Mouse (Mus musculus) hematopoietic stem cell, adult 5-6 weeks (primary cell): ENCODE results near the gene Csrnp2. TPM values are rescaled to one million over a fixed set of nuclear protein-coding genes. Genes with fewer than 3 reads are reported as not detected.

ENCODE experiments used
- ATAC-seq, 2 experiments: fragments of 125-278 bp in 1 of 2; replicated peaks in 1 of 2; 2 replicates each; pipeline ENCODE4 v1.8.0; 2016 to 2017; ENCODE audit warnings: inconsistent platforms in 2 of 2, mild to moderate bottlenecking in 2 of 2, moderate number of reproducible peaks in 2 of 2, low read depth in 1 of 2, moderate TSS enrichment in 1 of 2; ENCODE audit not compliant: low FRiP score in 2 of 2, poor library complexity in 2 of 2, severe bottlenecking in 2 of 2, insufficient read depth in 1 of 2, low TSS enrichment in 1 of 2
- total RNA-seq: library from RNA; stranded (forward); fragments of 172-1452, 232-1000 nt; gene quantifications from 2 replicates; pipeline ENCODE4 v1.2.3, GENCODE M21; 2017

Gene Csrnp2
- total RNA-seq, 1 experiment from 2014 or later, result 5.0 TPM

GRCm38 (mm10) chr15:100452486-100452885 is 42.8 kb downstream of the Csrnp2 start:
- no peak for ATAC-seq

GRCm38 (mm10) chr15:100451245-100451644 is 44.0 kb downstream of the Csrnp2 start:
- ATAC-seq, result no peak

GRCm38 (mm10) chr15:100449495-100449894 is 45.8 kb downstream of the Csrnp2 start:
- ATAC-seq, result no peak

- ATAC-seq, result no peak
Observed at GRCm38 (mm10) chr15:100448572-100448971, 46.7 kb downstream of the Csrnp2 start.

- peak; percentile 24 to 50; a peak in 2 of 4 replicates for ATAC-seq
Observed at GRCm38 (mm10) chr15:100446887-100447286, 48.4 kb downstream of the Csrnp2 start.

- ATAC-seq, result peak; percentile 98 to 99
Observed at GRCm38 (mm10) chr15:100443126-100443922, 52.0 kb downstream of the Csrnp2 start.

- ATAC-seq, result no peak
Observed at GRCm38 (mm10) chr15:100436518-100436917, 58.8 kb downstream of the Csrnp2 start.

GRCm38 (mm10) chr15:100436112-100436511 is 59.2 kb downstream of the Csrnp2 start:
- no peak for ATAC-seq

GRCm38 (mm10) chr15:100433234-100433633 is 62.1 kb downstream of the Csrnp2 start:
- ATAC-seq, result no peak

GRCm38 (mm10) chr15:100429959-100430565 is 65.2 kb downstream of the Csrnp2 start:
- ATAC-seq, result no peak

Other genes with a start within 250 kb of the Csrnp2 start
- gene Tmprss12, start 214.7 kb downstream of the Csrnp2 start, total RNA-seq, result not detected in 2 replicates
- gene Mettl7a1, start 191.3 kb downstream of the Csrnp2 start, total RNA-seq, result 145 and 162 TPM in 2 replicates
- not detected in 2 replicates for gene Mettl7a3, start 160.6 kb downstream of the Csrnp2 start, total RNA-seq
- gene Methig1, start 142.3 kb downstream of the Csrnp2 start, total RNA-seq, result not detected in 2 replicates
- not detected in 2 replicates for gene Mettl7a2, start 142.3 kb downstream of the Csrnp2 start, total RNA-seq
- not detected in 2 replicates for gene Higd1c, start 130.9 kb downstream of the Csrnp2 start, total RNA-seq
- gene Gm5475, start 73.3 kb downstream of the Csrnp2 start, total RNA-seq, result not detected in 2 replicates
- gene Slc11a2, start 70.4 kb downstream of the Csrnp2 start, total RNA-seq, result 11.6 and 16.0 TPM in 2 replicates
- gene Letmd1, start 26.5 kb downstream of the Csrnp2 start, total RNA-seq, result 23.2 and 26.4 TPM in 2 replicates
- gene Tfcp2, start 56.5 kb upstream of the Csrnp2 start, total RNA-seq, result 10.9 and 12.4 TPM in 2 replicates
- gene Pou6f1, start 104.5 kb upstream of the Csrnp2 start, total RNA-seq, result 1.6 and 3.4 TPM in 2 replicates
- gene Dazap2, start 119.9 kb upstream of the Csrnp2 start, total RNA-seq, result 164 and 199 TPM in 2 replicates
- 1.6 and 4.0 TPM in 2 replicates for gene Smagp, start 141.5 kb upstream of the Csrnp2 start, total RNA-seq
- 213 and 221 TPM in 2 replicates for gene Bin2, start 174.1 kb upstream of the Csrnp2 start, total RNA-seq
- gene Cela1, start 192.4 kb upstream of the Csrnp2 start, total RNA-seq, result 4.8 and 14.2 TPM in 2 replicates
- gene Galnt6, start 233.9 kb upstream of the Csrnp2 start, total RNA-seq, result 40.8 and 56.5 TPM in 2 replicates